Comparison of ENCODE assay signal across 29 mouse cellular contexts in the genomic region with DNA sequence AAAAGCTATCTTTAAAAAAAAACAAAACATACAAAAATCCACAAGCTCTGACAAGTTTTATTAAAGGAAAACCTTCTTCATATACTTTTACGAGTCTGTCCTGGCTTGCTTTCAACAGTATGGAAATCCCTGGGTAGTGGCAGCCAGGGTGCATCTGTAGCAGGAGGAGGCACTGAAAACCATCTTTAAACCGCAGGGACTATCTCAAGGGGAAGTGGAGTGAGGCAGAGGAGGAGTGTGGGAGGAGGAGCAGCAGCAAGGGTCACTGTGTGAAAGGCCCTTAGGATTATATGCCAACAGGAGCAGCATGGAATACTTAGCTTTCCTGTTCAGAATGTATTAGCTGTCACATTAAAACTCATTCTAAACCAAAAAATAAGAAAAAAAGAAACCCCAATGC. TPM values are rescaled to one million over a fixed set of nuclear protein-coding genes. Genes with fewer than 3 reads are reported as not detected.
DNase-seq lines count a peak whose midpoint lies in the region; ATAC-seq and TF ChIP-seq lines count a peak whose summit lies in the region.
"Had no signal": no experiment of that assay in that cellular context is flagged by ENCODE, and none has a peak within 500 bp of the region (broad histone marks: within the 10 kb centered on the region; RNA-seq: fewer than 3 reads in every experiment).

No protein-coding gene starts in this region.

- no peak overlapping the region for H3K27ac ChIP-seq in kidney, postnatal 0 days
- H3K27ac ChIP-seq: embryonic facial prominence, embryonic 13.5 days; embryonic facial prominence, embryonic 15.5 days; forebrain, embryonic 10.5 days; forebrain, embryonic 12.5 days had no signal

- 33% methylated on average over 2 of the region's 2 CpGs for WGBS in kidney, postnatal 0 days

- TF ChIP-seq CTCF in kidney, postnatal 0 days (IDR thresholded peaks at IDR 0.05; ENCODE audit: low read depth), result no peak

- H3K4me3 ChIP-seq in kidney, postnatal 0 days (replicated peaks; ENCODE audit: low read depth, low read length), result no peak overlapping the region
- H3K4me3 ChIP-seq in megakaryocyte, embryonic 14.5 days (replicated peaks), result peak overlapping the region; percentile 50
- H3K4me3 ChIP-seq: embryonic facial prominence, embryonic 13.5 days; embryonic facial prominence, embryonic 15.5 days; erythroblast, embryonic 14.5 days; forebrain, embryonic 10.5 days; forebrain, embryonic 12.5 days had no signal

- DNase-seq in kidney, postnatal 0 days (ENCODE audit: low spot score), result peak; percentile 14
- no peak for DNase-seq in kidney, postnatal 10 days
- DNase-seq in urinary bladder, adult 2 months (ENCODE audit: low spot score), result no peak
- no peak for DNase-seq in MN1 (ENCODE audit: low spot score)
- DNase-seq: adrenal gland, adult 8-10 months; adrenal gland, postnatal 14 days; adrenal gland, postnatal 36 days; B cell, adult 2 months; cerebellum, adult 11-12 months; cerebellum, adult 2 months; cerebellum, adult 9-10 months; cerebellum, postnatal 10 days; cerebellum, postnatal 25 days; embryo, embryonic 11 days had no signal

- H3K9me3 ChIP-seq in kidney, postnatal 0 days (replicated peaks; ENCODE audit: low read length), result no peaks in the 10 kb centered on the region
- no peaks in the 10 kb centered on the region for H3K9me3 ChIP-seq in megakaryocyte, embryonic 14.5 days
- H3K9me3 ChIP-seq: embryonic facial prominence, embryonic 13.5 days; embryonic facial prominence, embryonic 15.5 days; forebrain, embryonic 10.5 days; forebrain, embryonic 12.5 days; G1E had no signal

- no peak overlapping the region for H3K9ac ChIP-seq in kidney, postnatal 0 days (ENCODE audit: low read depth, low read length)
- H3K9ac ChIP-seq: embryonic facial prominence, embryonic 13.5 days; embryonic facial prominence, embryonic 15.5 days; forebrain, embryonic 12.5 days had no signal

- no peaks in the 10 kb centered on the region for H3K4me1 ChIP-seq in kidney, postnatal 0 days (replicated peaks; ENCODE audit: insufficient read depth, low read length)
- H3K4me1 ChIP-seq in megakaryocyte, embryonic 14.5 days, result peaks cover 15% of the 10 kb centered on the region
- H3K4me1 ChIP-seq: embryonic facial prominence, embryonic 13.5 days; forebrain, embryonic 10.5 days; forebrain, embryonic 12.5 days had no signal

- H3K4me2 ChIP-seq in kidney, postnatal 0 days (ENCODE audit: low read length), result no peak overlapping the region
- H3K4me2 ChIP-seq: embryonic facial prominence, embryonic 13.5 days; embryonic facial prominence, embryonic 15.5 days; forebrain, embryonic 12.5 days had no signal

- H3K36me3 ChIP-seq in kidney, postnatal 0 days (ENCODE audit: insufficient read depth, low read length), result no peaks in the 10 kb centered on the region
- no peaks in the 10 kb centered on the region for H3K36me3 ChIP-seq in megakaryocyte, embryonic 14.5 days (replicated peaks; ENCODE audit: low read length)
- H3K36me3 ChIP-seq: embryonic facial prominence, embryonic 13.5 days; embryonic facial prominence, embryonic 15.5 days; forebrain, embryonic 10.5 days; forebrain, embryonic 12.5 days; G1E had no signal

- ATAC-seq in kidney, postnatal 0 days (replicated peaks; ENCODE audit: low FRiP score, low read depth), result no peak
- ATAC-seq in megakaryocyte, adult 5-6 weeks (ENCODE audit: poor library complexity, severe bottlenecking), result no peak
- ATAC-seq in granulocyte monocyte progenitor cell, adult 5-6 weeks (replicated peaks; ENCODE audit: poor library complexity, severe bottlenecking), result peak; percentile 55
- ATAC-seq: activated CD4-positive, CD25-positive, alpha-beta regulatory T cell, adult 4 months; CD4-positive, CD25-positive, alpha-beta regulatory T cell, adult 4 months; forebrain, embryonic 14.5 days; forebrain, embryonic 16.5 days; Patski had no signal

- no peaks in the 10 kb centered on the region for H3K27me3 ChIP-seq in kidney, postnatal 0 days (ENCODE audit: insufficient read depth, low read length)
- no peaks in the 10 kb centered on the region for H3K27me3 ChIP-seq in megakaryocyte, embryonic 14.5 days (replicated peaks)
- H3K27me3 ChIP-seq: CH12.LX; embryonic facial prominence, embryonic 13.5 days; embryonic facial prominence, embryonic 15.5 days; forebrain, embryonic 12.5 days had no signal

RNA-seq across cellular contexts. Expression of gene Hfm1, which starts 29.2 kb away (rescaled TPM):
- polyA plus RNA-seq in kidney, postnatal 0 days (2015; fragmentation: Nextera tagmentation; extraction: Ambion mirVana), result 1.1 and 1.2 TPM in 2 replicates
- polyA plus RNA-seq in megakaryocyte, embryonic 14.5 days (2012; ENCODE audit: insufficient read depth, low replicate concordance), result 0.16 TPM in 1 of 2 replicates, not detected in the other
- total RNA-seq in megakaryocyte, adult 5-6 weeks (2015), result not detected in 2 replicates
- not detected in 2 replicates for total RNA-seq in megakaryocyte, adult 5-6 weeks (2017)
- not detected in 2 replicates for total RNA-seq in granulocyte monocyte progenitor cell, adult 5-6 weeks (2014; fragmentation: Nextera tagmentation)
- not detected in 2 replicates for total RNA-seq in granulocyte monocyte progenitor cell, adult 5-6 weeks (2017)
- polyA plus RNA-seq in urinary bladder, adult 2 months (2012; rRNA removed), result 0.04 TPM in 2 replicates
- total RNA-seq: adrenal gland, postnatal 14 days; CH12.LX; G1E had no signal
- polyA plus RNA-seq: activated CD4-positive, CD25-positive, alpha-beta regulatory T cell, adult 4 months; CD4-positive, CD25-positive, alpha-beta regulatory T cell, adult 4 months; erythroblast, embryonic 14.5 days; G1E had no signal
